Mouse (Mus musculus) 3134 (cell line): ENCODE results near the gene Fads3.

Experiments used
- DNase-seq: peaks from one replicate; pipeline ENCODE4 v3.0.0-alpha.2; 2011; ENCODE audit warnings: low spot score; ENCODE audit not compliant: insufficient read length; ENCODE audit errors: extremely low read depth

The Fads3 gene

GRCm38 (mm10) chr19:10065465-10066188 is 24.3 kb downstream of the Fads3 start:
- no peak for DNase-seq

DNA sequence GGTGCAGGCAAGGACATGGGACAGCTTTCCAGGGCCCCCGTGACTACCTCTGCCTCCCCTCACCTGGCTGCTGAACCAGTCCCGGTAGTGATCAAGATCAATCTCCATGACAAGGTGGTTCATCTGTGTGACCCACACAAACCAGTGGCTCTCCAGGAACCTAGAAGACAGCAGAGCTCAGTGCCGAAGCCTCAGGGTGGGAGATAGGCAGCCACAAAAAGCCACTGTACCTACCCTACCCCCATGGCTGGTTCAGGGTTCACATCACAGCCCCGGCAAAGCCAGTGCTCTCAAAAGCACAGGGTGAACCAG is 24.8 kb downstream of the Fads3 start:
- DNase-seq = no peak

DNA sequence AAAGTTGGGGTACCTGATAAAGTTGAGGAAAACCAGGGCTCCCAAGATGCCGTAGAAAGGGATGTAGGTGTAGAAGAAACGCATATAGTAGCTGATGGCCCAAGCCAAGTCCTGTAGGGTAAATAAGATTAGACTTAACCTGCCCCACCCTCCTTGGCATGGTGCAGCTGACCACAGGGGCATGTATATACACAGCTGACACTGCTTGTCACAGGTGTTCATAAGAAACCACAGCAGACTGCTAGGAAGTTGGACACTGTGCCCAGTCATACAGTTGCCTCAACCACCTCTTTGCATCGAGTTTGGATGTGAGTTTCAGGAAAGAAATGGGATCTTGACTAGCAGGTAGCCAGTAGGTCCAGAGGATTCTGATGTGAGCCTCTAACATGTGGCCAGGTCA is 25.1 kb downstream of the Fads3 start:
- no peak for DNase-seq

GRCm38 (mm10) chr19:10067701-10068100 is 26.3 kb downstream of the Fads3 start:
- no peak for DNase-seq

DNA sequence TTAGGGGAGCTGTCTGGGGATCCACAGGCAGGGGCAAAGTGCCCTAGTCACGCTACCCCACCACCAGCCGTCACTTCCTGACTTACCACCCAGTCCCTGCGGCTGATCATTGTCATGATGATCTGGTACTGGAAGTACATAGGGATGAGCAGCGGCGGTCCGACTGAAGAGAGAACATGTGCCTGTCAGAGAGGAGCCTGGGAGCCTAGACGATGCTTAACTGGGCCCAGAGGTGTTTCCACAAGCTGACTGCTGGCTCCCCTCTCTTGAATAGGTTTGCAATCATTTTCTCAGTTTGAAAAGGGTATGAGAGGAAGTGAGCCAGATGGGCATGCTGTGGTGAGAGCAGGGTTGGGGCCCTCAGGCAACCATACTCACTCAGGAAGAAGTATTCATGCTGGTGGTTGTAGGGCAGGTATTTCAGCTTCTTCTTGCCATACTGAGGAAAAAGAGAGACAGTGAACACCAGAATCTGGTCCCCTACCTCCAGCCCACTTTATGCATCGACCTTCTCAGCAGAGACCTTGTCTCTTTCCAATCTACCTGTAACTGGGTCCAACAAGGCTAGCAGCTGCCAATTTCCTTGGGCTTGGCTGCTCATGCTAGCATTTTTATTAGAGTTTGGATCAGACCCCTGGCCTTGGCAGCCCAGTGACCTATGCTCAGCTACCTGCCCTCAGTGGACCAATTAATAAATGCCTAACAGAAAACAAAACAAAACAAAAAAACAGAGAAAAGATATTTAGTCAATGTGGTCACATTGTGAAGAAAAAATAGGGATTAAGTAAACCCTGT is 29.0 kb downstream of the Fads3 start:
- DNase-seq = no peak

DNA sequence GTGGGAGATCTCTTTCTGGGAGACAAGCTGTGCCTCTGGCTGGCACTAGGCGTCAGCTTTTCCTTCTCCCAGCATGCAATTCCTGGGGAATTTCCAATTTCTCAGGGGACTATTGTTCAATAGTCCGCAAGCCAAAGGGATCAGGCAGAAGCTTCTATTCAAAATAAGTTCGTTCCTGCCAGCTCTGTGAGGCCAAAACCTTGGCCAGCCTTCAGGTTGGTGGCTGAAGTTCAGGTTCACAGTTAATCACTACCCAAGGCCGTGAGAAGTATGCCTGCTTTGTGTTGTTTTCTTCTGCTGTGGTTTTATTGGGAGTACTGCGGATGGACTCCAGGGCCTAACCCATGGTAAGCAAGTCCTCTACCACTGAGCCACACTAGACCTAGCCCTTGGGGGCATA is 29.8 kb downstream of the Fads3 start:
- DNase-seq = no peak

DNA sequence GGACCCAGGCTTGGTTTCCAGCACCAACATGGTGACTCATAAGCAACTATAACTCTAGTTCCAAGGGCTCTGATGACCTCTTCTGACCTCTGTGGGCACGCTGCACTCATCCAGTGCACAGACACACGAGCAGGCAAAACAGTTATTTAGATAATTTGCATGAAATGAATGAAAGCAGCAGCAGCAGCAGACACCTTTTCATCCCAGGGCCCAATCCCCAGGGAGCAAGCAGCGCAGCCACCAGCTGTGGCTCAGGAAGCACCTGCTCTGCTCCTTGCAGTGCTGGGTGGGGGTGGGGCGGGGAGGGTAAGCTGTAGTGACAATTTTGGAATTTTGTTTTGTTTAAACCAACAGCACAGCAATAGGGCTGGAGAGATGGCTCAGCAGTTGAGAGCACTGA is 30.5 kb downstream of the Fads3 start:
- DNase-seq = no peak

- no peak for DNase-seq
Measured at GRCm38 (mm10) chr19:10073145-10073544, 31.8 kb downstream of the Fads3 start.

GRCm38 (mm10) chr19:10078392-10078791 is 37.0 kb downstream of the Fads3 start:
- DNase-seq = no peak

DNA sequence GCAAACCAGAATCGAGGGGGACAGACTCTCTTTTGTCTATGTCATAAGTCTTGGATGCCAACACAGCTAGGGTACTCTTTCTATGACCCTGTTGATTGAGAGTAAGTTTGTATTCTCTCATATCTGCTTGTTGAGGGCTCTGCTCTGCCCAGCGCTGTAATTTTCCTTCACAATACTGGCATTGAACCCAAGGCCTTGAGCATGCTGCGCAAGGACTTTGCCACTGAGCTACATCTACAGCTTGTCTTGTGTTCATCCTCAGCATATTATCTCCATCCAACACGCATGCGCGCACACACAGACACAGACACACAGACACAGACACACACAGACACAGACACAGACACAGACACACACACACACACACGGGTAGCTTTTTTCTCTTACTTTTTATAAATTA is 39.0 kb downstream of the Fads3 start:
- DNase-seq = no peak

- no peak for DNase-seq
Measured at GRCm38 (mm10) chr19:10082105-10082504, 40.7 kb downstream of the Fads3 start.

DNA sequence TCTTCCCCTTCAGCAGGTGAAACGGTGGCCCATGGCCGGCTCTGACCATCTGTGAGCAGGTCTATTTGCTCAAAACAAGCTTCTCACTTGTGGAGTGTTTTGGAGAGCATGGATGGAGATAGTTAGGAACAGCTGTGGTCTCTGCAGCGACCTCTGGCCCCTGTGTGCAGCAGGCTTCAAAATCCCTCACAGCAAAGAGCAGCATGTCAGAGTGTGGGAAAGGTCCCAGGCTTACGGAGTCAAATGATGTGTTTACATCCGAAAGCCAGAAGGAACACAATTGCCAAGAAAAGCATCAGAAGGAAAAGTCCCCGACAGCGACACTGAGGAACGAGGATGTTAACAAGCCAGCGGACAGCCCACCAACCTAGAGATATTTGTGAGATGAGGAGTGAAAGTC is 44.1 kb downstream of the Fads3 start:
- no peak for DNase-seq

- no peak for DNase-seq
Measured at GRCm38 (mm10) chr19:10086976-10087375, 45.6 kb downstream of the Fads3 start.

DNA sequence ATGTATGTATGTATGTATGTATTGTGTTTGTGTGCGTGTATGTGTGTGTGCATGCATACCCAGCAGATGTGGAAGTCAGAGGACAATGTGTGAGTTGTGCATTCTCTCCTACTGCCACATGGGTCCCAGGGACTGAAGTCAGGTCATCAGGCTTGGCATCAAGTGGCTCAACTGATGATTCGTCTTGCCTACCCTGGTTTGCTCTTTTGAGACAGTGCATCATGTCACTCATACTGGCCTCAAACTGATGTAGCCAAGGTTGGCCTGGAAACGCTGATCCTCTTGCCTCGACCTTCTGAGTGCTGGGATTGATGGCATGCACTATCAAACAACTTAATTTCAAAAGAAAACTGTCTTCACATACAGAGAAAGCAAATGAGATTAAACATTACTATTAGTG is 52.5 kb downstream of the Fads3 start:
- no peak for DNase-seq

GRCm38 (mm10) chr19:10094695-10095094 is 53.3 kb downstream of the Fads3 start:
- no peak for DNase-seq

GRCm38 (mm10) chr19:10096371-10096876 is 55.1 kb downstream of the Fads3 start:
- no peak for DNase-seq

DNA sequence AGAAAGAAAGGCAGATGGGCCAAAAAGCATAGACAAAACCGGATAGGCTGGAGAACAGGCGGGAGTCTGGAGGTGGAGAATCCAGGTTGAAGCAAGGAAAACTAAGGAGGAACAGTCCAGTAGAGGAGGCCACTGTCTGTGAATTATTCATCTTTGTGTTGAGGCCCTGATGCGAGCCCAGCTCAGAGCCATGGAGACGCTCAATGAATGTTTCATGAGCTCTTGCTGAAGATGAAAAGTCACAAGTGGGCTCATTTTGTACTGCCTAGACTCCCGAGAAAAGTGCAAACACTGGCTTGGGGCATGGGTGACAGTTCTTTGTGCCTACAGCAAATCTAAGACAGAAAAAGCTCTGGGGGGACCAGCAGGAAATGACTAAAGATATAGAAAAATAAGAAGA is 56.5 kb downstream of the Fads3 start:
- no peak for DNase-seq

GRCm38 (mm10) chr19:10100631-10101071 is 59.3 kb downstream of the Fads3 start:
- DNase-seq = peak; percentile 82

- DNase-seq = peak; percentile 98
Measured at GRCm38 (mm10) chr19:10101341-10102053, 60.1 kb downstream of the Fads3 start, which contains the start of gene Fads2. Gene Fads2, minus strand, starts transcription at chr19:10101746.

DNA sequence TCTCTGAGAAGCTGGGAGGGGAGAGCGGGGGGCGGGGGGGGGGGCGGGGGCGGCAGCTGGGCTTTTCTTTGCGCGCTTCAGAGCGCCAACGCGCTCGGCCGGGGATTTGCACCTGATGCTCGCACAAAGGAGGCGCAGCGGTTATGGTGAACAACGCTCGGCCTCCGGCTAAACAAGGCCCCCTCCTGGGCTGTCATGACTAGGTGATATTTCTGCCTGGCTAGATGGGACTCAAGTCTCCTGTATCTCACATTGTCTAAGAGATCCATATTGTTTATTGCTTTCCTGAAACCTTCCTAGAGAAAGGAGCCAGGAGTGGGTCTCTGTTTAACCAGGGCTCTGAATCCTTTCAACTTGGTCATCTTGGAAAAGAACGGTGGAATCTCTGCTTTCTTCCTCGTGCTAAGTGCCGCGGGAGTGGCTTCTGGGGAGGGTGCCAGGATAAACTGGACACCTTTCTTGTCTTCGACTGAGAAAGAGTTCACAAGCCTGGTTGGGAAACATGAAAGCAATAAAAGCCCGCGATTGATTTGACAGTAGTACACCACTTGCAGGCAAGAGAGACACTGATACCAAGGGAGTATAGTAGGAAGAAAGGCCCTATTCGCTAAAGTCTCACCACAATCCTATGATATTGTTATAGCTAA is 60.8 kb downstream of the Fads3 start:
- no peak for DNase-seq

GRCm38 (mm10) chr19:10104234-10104633 is 62.9 kb downstream of the Fads3 start:
- DNase-seq = no peak
